Comparison of ENCODE assay signal across 26 mouse cellular contexts in genomic region chr14:99708066-99708465, GRCm38 (mm10).
"Had no signal": no experiment of that assay in that cellular context is flagged by ENCODE, and none has a peak within 500 bp of the region (broad histone marks: within the 10 kb centered on the region; RNA-seq: fewer than 3 reads in every experiment).

No protein-coding gene starts in this region.

- ATAC-seq: hindbrain, postnatal 0 days; intestine, embryonic 16.5 days had no signal

- DNase-seq: gastrocnemius, adult 2 months; gastrocnemius, postnatal 14 days; gastrocnemius, postnatal 36 days; heart, adult 11 months; heart, adult 2 months; heart, postnatal 14 days; heart, postnatal 36 days; kidney, adult 11 months; kidney, adult 2 months; kidney, adult 9 months; kidney, postnatal 14 days; kidney, postnatal 36 days; layer of hippocampus, adult 9-11 months; layer of hippocampus, postnatal 36 days; left cerebral cortex, postnatal 4 days had no signal

- H3K4me2 ChIP-seq: heart, embryonic 11.5 days; heart, embryonic 13.5 days; heart, embryonic 15.5 days; hindbrain, embryonic 13.5 days; hindbrain, embryonic 15.5 days; kidney, embryonic 15.5 days; limb, embryonic 13.5 days; limb, embryonic 15.5 days had no signal

- H3K9me3 ChIP-seq: heart, embryonic 13.5 days; heart, embryonic 15.5 days; hindbrain, embryonic 13.5 days; hindbrain, embryonic 15.5 days; kidney, embryonic 15.5 days; limb, embryonic 13.5 days; limb, embryonic 15.5 days had no signal

- H3K9ac ChIP-seq: heart, embryonic 13.5 days; heart, embryonic 15.5 days; hindbrain, embryonic 13.5 days; hindbrain, embryonic 15.5 days; kidney, embryonic 15.5 days; limb, embryonic 13.5 days; limb, embryonic 15.5 days had no signal

- H3K27ac ChIP-seq: gastrocnemius, adult 2 months; heart, adult 2 months; heart, embryonic 13.5 days; heart, embryonic 15.5 days; hindbrain, embryonic 13.5 days; hindbrain, embryonic 15.5 days; hindbrain, postnatal 0 days; kidney, embryonic 15.5 days; kidney, postnatal 0 days; limb, embryonic 13.5 days; limb, embryonic 15.5 days had no signal

- H3K4me3 ChIP-seq: gastrocnemius, adult 2 months; heart, adult 2 months; heart, embryonic 13.5 days; heart, embryonic 15.5 days; hindbrain, embryonic 13.5 days; hindbrain, embryonic 15.5 days; kidney, embryonic 15.5 days; limb, embryonic 13.5 days; limb, embryonic 15.5 days had no signal

- H3K36me3 ChIP-seq: heart, embryonic 13.5 days; heart, embryonic 15.5 days; hindbrain, embryonic 13.5 days; hindbrain, embryonic 15.5 days; kidney, embryonic 15.5 days; limb, embryonic 13.5 days; limb, embryonic 15.5 days had no signal

- H3K27me3 ChIP-seq: heart, embryonic 13.5 days; heart, embryonic 15.5 days; hindbrain, embryonic 13.5 days; hindbrain, embryonic 15.5 days; kidney, embryonic 15.5 days; limb, embryonic 13.5 days; limb, embryonic 15.5 days had no signal

- H3K4me1 ChIP-seq: heart, embryonic 13.5 days; heart, embryonic 15.5 days; hindbrain, embryonic 13.5 days; hindbrain, embryonic 15.5 days; limb, embryonic 15.5 days had no signal
